Mouse (Mus musculus): ENCODE measurements around the gene Tcl1.
"Not testable (repeated sequence)": the region's sequence is repeated elsewhere in the genome, so short reads cannot be mapped to it uniquely, and the experiment has no call there.

Gene Tcl1

GRCm38 (mm10) chr12:105176044-105176443 lies 46.5 kb downstream of the Tcl1 start, which contains the start of gene Tcl1b5:
Gene Tcl1b5 (plus strand): TSS chr12:105176344.
- not testable (repeated sequence) for DNase-seq

GRCm38 (mm10) chr12:105174318-105174717 lies 48.3 kb downstream of the Tcl1 start:
- DNase-seq, result peak; percentile 50

GRCm38 (mm10) chr12:105173366-105173765 lies 49.2 kb downstream of the Tcl1 start:
- no peak for DNase-seq

All from lung, postnatal 36 days (tissue).